Mouse (Mus musculus) hindbrain, postnatal 0 days (tissue): ENCODE results near the gene Nxn. TPM values are rescaled to one million over a fixed set of nuclear protein-coding genes. Genes with fewer than 3 reads are reported as not detected.
A peak's percentile ranks its signal among the peaks of the same experiment; 100 is the strongest.

ENCODE experiments used
- ATAC-seq: fragments of 200-750 bp; cut with Nextera tagmentation; 2 replicates; pipeline ENCODE4 v1.8.0; 2017; ENCODE audit warnings: mild to moderate bottlenecking, moderate TSS enrichment, moderate library complexity
- DNase-seq: peaks from one replicate; pipeline ENCODE4 v3.0.0-alpha.2; 2015; ENCODE audit warnings: low spot score
- H3K27ac ChIP-seq: fragments of 300-500 bp; sonication (generic); 2 replicates; pipeline ENCODE4 v1.5.1; 2014; ENCODE audit warnings: mild to moderate bottlenecking
- H3K27me3 ChIP-seq: fragments of 300-500 bp; sonication (generic); 2 replicates; pipeline ENCODE4 v1.6.1; 2014; ENCODE audit warnings: low read length, mixed read lengths; ENCODE audit not compliant: insufficient read depth
- H3K36me3 ChIP-seq: fragments of 300-500 bp; sonication (generic); 2 replicates; pipeline ENCODE4 v1.6.1; 2014; ENCODE audit warnings: low read length, mixed read lengths; ENCODE audit not compliant: insufficient read depth
- H3K4me1 ChIP-seq: fragments of 300-500 bp; sonication (generic); 2 replicates; pipeline ENCODE4 v1.6.1; 2014; ENCODE audit warnings: antibody characterized with exemption, low read length, mixed read lengths; ENCODE audit not compliant: insufficient read depth
- H3K4me2 ChIP-seq: fragments of 300-500 bp; sonication (generic); 2 replicates; pipeline ENCODE4 v1.6.1; 2014; ENCODE audit warnings: low read depth, mild to moderate bottlenecking, low read length, moderate library complexity, mixed read lengths
- H3K4me3 ChIP-seq: fragments of 300-500 bp; sonication (generic); 2 replicates; pipeline ENCODE4 v1.5.1; 2014; ENCODE audit warnings: low read length
- H3K9ac ChIP-seq: fragments of 300-500 bp; sonication (generic); replicated peaks from 2 replicates; pipeline ENCODE4 v1.6.1; 2014; ENCODE audit warnings: mild to moderate bottlenecking, low read length, moderate library complexity, mixed read lengths
- H3K9me3 ChIP-seq: fragments of 300-500 bp; sonication (generic); 2 replicates; pipeline ENCODE4 v1.6.1; 2016; ENCODE audit warnings: low read length, mixed read lengths
- CTCF ChIP-seq: IDR thresholded peaks from 2 replicates; pipeline ENCODE4 v1.5.1; 2016; ENCODE audit warnings: antibody characterized with exemption, control low read depth, low read depth
- WGBS: fragments of 180-500 bp; shearing (Covaris S2); extraction: QIAGEN DNeasy Blood & Tissue Kit; methylation state at CpG from one replicate; pipeline ENCODE4 v1.1.7; 2014; 5-methylcytosine and 5-hydroxymethylcytosine counted together
- polyA plus RNA-seq: library from polyadenylated mRNA; unstranded; fragments of >200 nt; fragmentation: Nextera tagmentation; extraction: Ambion mirVana; gene quantifications from 2 replicates; pipeline ENCODE4 v1.2.1, GENCODE M21; 2015
- total RNA-seq: library from RNA; depleted of rRNA; stranded (reverse); fragments of >200 nt; gene quantifications from 2 replicates; pipeline ENCODE4 v1.2.3, GENCODE M21; 2014

Nxn gene
- total and polyA plus RNA-seq, 2 experiments from 2014 or later = 21.2 to 36.6 TPM

GRCm38 (mm10) chr11:76300862-76301261 is 98.1 kb downstream of the Nxn start:
- H3K4me1 ChIP-seq = 0 out of 2 replicates have a peak, but pooled peaks cover 10% of the 10 kb centered on the region
- no peaks in the 10 kb centered on the region for H3K9me3 ChIP-seq
- H3K36me3 ChIP-seq = no peaks in the 10 kb centered on the region
- no peak overlapping the region for H3K4me3 ChIP-seq
- ATAC-seq = no peak
- no peak for DNase-seq
- TF ChIP-seq CTCF = no peak
- 77% methylated on average over 5 of the region's 5 CpGs for WGBS
- H3K4me2 ChIP-seq = no peak overlapping the region
- no peak overlapping the region for H3K27ac ChIP-seq
- H3K9ac ChIP-seq = no peak overlapping the region
- H3K27me3 ChIP-seq = no peaks in the 10 kb centered on the region

GRCm38 (mm10) chr11:76298457-76299000 is 100.4 kb downstream of the Nxn start:
- DNase-seq (peak; percentile 48), ATAC-seq (no peak)
- WGBS = 46% methylated on average over 9 of the region's 9 CpGs
- H3K9ac ChIP-seq = no peak overlapping the region
- peaks cover 13% of the 10 kb centered on the region; the same call in 1 of the 2 replicates for H3K4me1 ChIP-seq
- no peak overlapping the region; the same call in 1 of the 2 replicates for H3K27ac ChIP-seq
- no peak overlapping the region for H3K4me3 ChIP-seq
- peak; percentile 28; the same call in 1 of the 2 replicates for TF ChIP-seq CTCF
- H3K36me3 ChIP-seq = no peaks in the 10 kb centered on the region
- H3K4me2 ChIP-seq = no peak overlapping the region
- H3K27me3 ChIP-seq = no peaks in the 10 kb centered on the region
- no peaks in the 10 kb centered on the region for H3K9me3 ChIP-seq

- peak; percentile 35 for DNase-seq
- no peak for TF ChIP-seq CTCF
- Histone ChIP-seq H3K4me3 (no peak overlapping the region), H3K27ac (peak overlapping the region; percentile 51), H3K36me3 (no peaks in the 10 kb centered on the region), H3K4me2 (no peak overlapping the region), H3K27me3 (no peaks in the 10 kb centered on the region), H3K4me1 (peaks cover 24% of the 10 kb centered on the region; the same call in 1 of the 2 replicates), H3K9ac (no peak overlapping the region), H3K9me3 (no peaks in the 10 kb centered on the region)
- 47% methylated on average over 9 of the region's 9 CpGs for WGBS
- no peak for ATAC-seq
Observed at GRCm38 (mm10) chr11:76297252-76297651, 101.7 kb downstream of the Nxn start.

- DNase-seq (peak; percentile 54), ATAC-seq (no peak)
- no peak for TF ChIP-seq CTCF
Observed at GRCm38 (mm10) chr11:76294836-76295235, 104.1 kb downstream of the Nxn start.

GRCm38 (mm10) chr11:76294078-76294477 is 104.9 kb downstream of the Nxn start:
- H3K36me3 ChIP-seq = no peaks in the 10 kb centered on the region
- H3K4me1 ChIP-seq = peaks cover 40% of the 10 kb centered on the region
- WGBS = 53% methylated on average over 5 of the region's 5 CpGs
- DNase-seq (no peak), ATAC-seq (no peak)
- no peaks in the 10 kb centered on the region for H3K27me3 ChIP-seq
- TF ChIP-seq CTCF = no peak
- no peak overlapping the region for H3K27ac ChIP-seq
- no peaks in the 10 kb centered on the region for H3K9me3 ChIP-seq
- no peak overlapping the region for H3K9ac ChIP-seq
- no peak overlapping the region for H3K4me3 ChIP-seq
- no peak overlapping the region for H3K4me2 ChIP-seq

More at GRCm38 (mm10) chr11:76294836-76295235, 104.1 kb downstream of the Nxn start:
- Histone ChIP-seq H3K9ac (no peak overlapping the region), H3K27me3 (no peaks in the 10 kb centered on the region), H3K27ac (no peak overlapping the region), H3K4me1 (peaks cover 40% of the 10 kb centered on the region), H3K4me2 (no peak overlapping the region), H3K4me3 (no peak overlapping the region), H3K9me3 (no peaks in the 10 kb centered on the region), H3K36me3 (no peaks in the 10 kb centered on the region)
- 22% methylated on average over 9 of the region's 9 CpGs for WGBS

GRCm38 (mm10) chr11:76292831-76293230 is 106.1 kb downstream of the Nxn start:
- Histone ChIP-seq H3K4me2 (0 out of 2 replicates have a peak overlapping the region, but pooled peaks have one; percentile 3), H3K4me1 (peaks cover 40% of the 10 kb centered on the region), H3K9ac (no peak overlapping the region), H3K36me3 (no peaks in the 10 kb centered on the region), H3K27me3 (no peaks in the 10 kb centered on the region), H3K4me3 (no peak overlapping the region), H3K9me3 (no peaks in the 10 kb centered on the region), H3K27ac (peak overlapping the region; percentile 51; the same call in 1 of the 2 replicates)
- TF ChIP-seq CTCF = no peak
- DNase-seq (no peak), ATAC-seq (no peak)
- WGBS = 60% methylated on average over 6 of the region's 6 CpGs

- peaks cover 40% of the 10 kb centered on the region for H3K4me1 ChIP-seq
- no peak for TF ChIP-seq CTCF
- no peak for DNase-seq
- H3K27me3 ChIP-seq = no peaks in the 10 kb centered on the region
- no peak for ATAC-seq
- H3K36me3 ChIP-seq = no peaks in the 10 kb centered on the region
- no peaks in the 10 kb centered on the region for H3K9me3 ChIP-seq
- 0 out of 2 replicates have a peak overlapping the region, but pooled peaks have one; percentile 3 for H3K4me2 ChIP-seq
- 76% methylated on average over 15 of the region's 15 CpGs for WGBS
- H3K4me3 ChIP-seq = no peak overlapping the region
- H3K27ac ChIP-seq = peak overlapping the region; percentile 51; the same call in 1 of the 2 replicates
- no peak overlapping the region for H3K9ac ChIP-seq
Observed at GRCm38 (mm10) chr11:76292398-76292797, 106.5 kb downstream of the Nxn start.
